Mouse (Mus musculus): ENCODE data around the gene Dhrs7b. TPM values are rescaled to one million over a fixed set of nuclear protein-coding genes. Genes with fewer than 3 reads are reported as not detected.
"Not testable (repeated sequence)": the region's sequence is repeated elsewhere in the genome, so short reads cannot be mapped to it uniquely, and the experiment has no call there.

The Dhrs7b gene
- 32.2 and 33.2 TPM in 2 replicates for polyA plus RNA-seq (2015; fragmentation: Nextera tagmentation; extraction: Ambion mirVana)

GRCm38 (mm10) chr11:60830433-60831052, at the start of gene Dhrs7b:
TSS of gene Dhrs7b (plus strand) at chr11:60830631.
- DNase-seq (ENCODE audit: low spot score) = peak; percentile 96

GRCm38 (mm10) chr11:60784179-60784922, 46.1 kb upstream of the Dhrs7b start:
- no peak for DNase-seq (ENCODE audit: low spot score)

- DNase-seq (ENCODE audit: low spot score) = no peak
These were observed 42.8 kb upstream of the Dhrs7b start for GRCm38 (mm10) chr11:60787595-60787994.

GRCm38 (mm10) chr11:60790472-60790871, 40.0 kb upstream of the Dhrs7b start:
- DNase-seq (ENCODE audit: low spot score) = no peak

GRCm38 (mm10) chr11:60796342-60796741, 34.1 kb upstream of the Dhrs7b start:
- no peak for DNase-seq (ENCODE audit: low spot score)

GRCm38 (mm10) chr11:60799977-60800376, 30.5 kb upstream of the Dhrs7b start:
- no peak for DNase-seq (ENCODE audit: low spot score)

GRCm38 (mm10) chr11:60800892-60801291, 29.5 kb upstream of the Dhrs7b start:
- DNase-seq (ENCODE audit: low spot score) = no peak

- DNase-seq (ENCODE audit: low spot score) = no peak
These were observed 22.0 kb upstream of the Dhrs7b start for GRCm38 (mm10) chr11:60808286-60809070.

GRCm38 (mm10) chr11:60809546-60809945, 20.9 kb upstream of the Dhrs7b start:
- DNase-seq (ENCODE audit: low spot score) = no peak

GRCm38 (mm10) chr11:60810046-60810965, 20.1 kb upstream of the Dhrs7b start:
- no peak for DNase-seq (ENCODE audit: low spot score)

GRCm38 (mm10) chr11:60811054-60811460, 19.4 kb upstream of the Dhrs7b start:
- DNase-seq (ENCODE audit: low spot score) = peak; percentile 92

GRCm38 (mm10) chr11:60811618-60812017, 18.8 kb upstream of the Dhrs7b start, which contains the start of gene Shmt1:
TSS of gene Shmt1 (minus strand) at chr11:60811718.
- DNase-seq (ENCODE audit: low spot score) = not testable (repeated sequence)

GRCm38 (mm10) chr11:60816398-60816797, 14.0 kb upstream of the Dhrs7b start:
- DNase-seq (ENCODE audit: low spot score) = no peak

- no peak for DNase-seq (ENCODE audit: low spot score)
These were observed 6.7 kb upstream of the Dhrs7b start for GRCm38 (mm10) chr11:60823771-60824170.

GRCm38 (mm10) chr11:60825191-60825590, 5.2 kb upstream of the Dhrs7b start:
- DNase-seq (ENCODE audit: low spot score) = no peak

GRCm38 (mm10) chr11:60826700-60827099, 3.7 kb upstream of the Dhrs7b start:
- DNase-seq (ENCODE audit: low spot score) = no peak

GRCm38 (mm10) chr11:60827241-60827945, 3.0 kb upstream of the Dhrs7b start:
- no peak for DNase-seq (ENCODE audit: low spot score)

- no peak for DNase-seq (ENCODE audit: low spot score)
These were observed 1.5 kb upstream of the Dhrs7b start for GRCm38 (mm10) chr11:60828903-60829302.

- no peak for DNase-seq (ENCODE audit: low spot score)
These were observed 6.5 kb downstream of the Dhrs7b start for GRCm38 (mm10) chr11:60836897-60837296.
